Mouse (Mus musculus) macrophage (primary cell): ENCODE results near the gene Dcun1d4. TPM values are rescaled to one million over a fixed set of nuclear protein-coding genes. Genes with fewer than 3 reads are reported as not detected.
"Not testable (repeated sequence)": the region's sequence is repeated elsewhere in the genome, so short reads cannot be mapped to it uniquely, and the experiment has no call there.

Experiments used
- H3K27ac ChIP-seq: fragments of 350-480 bp; formaldehyde crosslinking; 2 replicates; pipeline ENCODE4 v1.9.0; 2021
- H3K36me3 ChIP-seq: fragments of 350-480 bp; formaldehyde crosslinking; 2 replicates; pipeline ENCODE4 v1.9.0; 2021; ENCODE audit errors: inconsistent target
- H3K4me3 ChIP-seq: fragments of 350-480 bp; formaldehyde crosslinking; 2 replicates; pipeline ENCODE4 v1.9.0; 2021; ENCODE audit errors: inconsistent target
- H3K79me2 ChIP-seq: fragments of 350-480 bp; formaldehyde crosslinking; 2 replicates; pipeline ENCODE4 v1.9.0; 2021; ENCODE audit errors: inconsistent target
- WGBS: methylation state at CpG from one replicate; pipeline ENCODE4 v1.1.7; 2026; ENCODE audit warnings: inconsistent platforms; ENCODE audit not compliant: missing documents; 5-methylcytosine and 5-hydroxymethylcytosine counted together
- polyA plus RNA-seq: library from polyadenylated mRNA; stranded (reverse); fragments of 250-400 nt; gene quantifications from 3 replicates; pipeline ENCODE4 v1.2.4, GENCODE M21; 2018; ENCODE audit warnings: inconsistent platforms

The Dcun1d4 gene
- polyA plus RNA-seq, 1 experiment from 2014 or later = 4.0 TPM

DNA sequence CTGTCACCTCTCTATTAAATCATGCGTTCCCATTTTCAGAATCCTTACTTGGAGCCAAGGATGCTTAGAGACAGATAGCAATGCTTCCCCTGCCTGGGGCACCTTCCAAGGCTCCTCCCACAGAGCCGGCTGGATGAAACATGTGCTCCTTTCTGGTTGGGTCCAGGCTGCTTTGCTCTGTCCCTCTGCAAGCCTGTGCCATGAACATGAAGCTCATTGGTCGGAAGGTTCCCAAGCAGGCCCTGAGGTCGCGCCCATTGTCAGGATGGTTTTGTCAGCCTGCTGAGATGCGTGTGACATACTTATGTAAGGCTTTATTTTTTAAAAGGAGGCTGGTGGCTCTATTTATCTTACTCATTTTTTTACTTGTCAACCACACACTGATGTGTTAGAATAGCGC, 95.9 kb downstream of the Dcun1d4 start:
- Histone ChIP-seq H3K36me3 (no peaks in the 10 kb centered on the region), H3K79me2 (no peaks in the 10 kb centered on the region), H3K27ac (no peak overlapping the region), H3K4me3 (no peak overlapping the region)
- WGBS = 94% methylated on average over 7 of the region's 7 CpGs

DNA sequence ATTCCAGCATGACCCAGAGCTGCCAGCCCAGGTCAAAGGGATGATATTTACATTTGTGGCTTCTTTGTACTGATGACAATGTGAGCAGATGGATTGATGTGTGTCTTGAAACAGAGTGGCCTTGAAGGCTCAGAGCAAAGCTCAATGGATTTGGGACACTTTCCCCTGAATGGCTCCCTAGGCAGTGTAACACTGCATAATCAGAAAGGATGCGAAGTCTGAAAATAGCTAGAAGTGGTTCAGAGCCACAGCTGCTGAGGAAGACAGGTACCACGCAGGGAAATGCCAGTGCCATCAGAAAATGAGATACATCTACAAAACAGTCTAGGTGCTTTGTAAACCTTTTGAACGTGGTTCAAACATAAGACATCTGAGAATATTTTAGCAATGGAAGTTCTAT, 97.3 kb downstream of the Dcun1d4 start:
- 95% methylated on average over 3 of the region's 3 CpGs for WGBS

DNA sequence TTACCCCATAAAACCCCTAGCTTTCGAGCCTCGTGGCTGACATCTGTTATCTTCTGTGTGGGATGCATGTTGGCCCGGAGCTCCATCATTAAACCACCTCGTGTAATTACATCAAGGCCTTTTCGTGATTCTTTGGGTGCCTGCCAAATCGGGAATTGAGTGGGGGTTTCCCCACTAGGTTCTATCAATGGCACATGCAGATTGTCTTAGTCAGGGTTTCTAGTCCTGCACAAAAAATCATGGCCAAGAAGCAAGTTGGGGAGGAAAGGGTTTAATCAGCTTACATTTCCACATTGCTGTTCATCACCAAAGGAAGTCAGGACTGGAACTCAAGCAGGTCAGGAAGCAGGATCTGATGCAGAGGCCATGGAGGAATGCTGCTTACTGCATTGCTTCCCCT, 103.2 kb downstream of the Dcun1d4 start:
- H3K27ac ChIP-seq, H3K79me2 ChIP-seq, H3K36me3 ChIP-seq, H3K4me3 ChIP-seq: not testable (repeated sequence)
- 88% methylated on average over 4 of the region's 6 CpGs for WGBS

More for the DNA sequence above, 97.3 kb downstream of the Dcun1d4 start:
- Histone ChIP-seq H3K36me3 (no peaks in the 10 kb centered on the region), H3K27ac (no peak overlapping the region), H3K79me2 (no peaks in the 10 kb centered on the region), H3K4me3 (no peak overlapping the region)

DNA sequence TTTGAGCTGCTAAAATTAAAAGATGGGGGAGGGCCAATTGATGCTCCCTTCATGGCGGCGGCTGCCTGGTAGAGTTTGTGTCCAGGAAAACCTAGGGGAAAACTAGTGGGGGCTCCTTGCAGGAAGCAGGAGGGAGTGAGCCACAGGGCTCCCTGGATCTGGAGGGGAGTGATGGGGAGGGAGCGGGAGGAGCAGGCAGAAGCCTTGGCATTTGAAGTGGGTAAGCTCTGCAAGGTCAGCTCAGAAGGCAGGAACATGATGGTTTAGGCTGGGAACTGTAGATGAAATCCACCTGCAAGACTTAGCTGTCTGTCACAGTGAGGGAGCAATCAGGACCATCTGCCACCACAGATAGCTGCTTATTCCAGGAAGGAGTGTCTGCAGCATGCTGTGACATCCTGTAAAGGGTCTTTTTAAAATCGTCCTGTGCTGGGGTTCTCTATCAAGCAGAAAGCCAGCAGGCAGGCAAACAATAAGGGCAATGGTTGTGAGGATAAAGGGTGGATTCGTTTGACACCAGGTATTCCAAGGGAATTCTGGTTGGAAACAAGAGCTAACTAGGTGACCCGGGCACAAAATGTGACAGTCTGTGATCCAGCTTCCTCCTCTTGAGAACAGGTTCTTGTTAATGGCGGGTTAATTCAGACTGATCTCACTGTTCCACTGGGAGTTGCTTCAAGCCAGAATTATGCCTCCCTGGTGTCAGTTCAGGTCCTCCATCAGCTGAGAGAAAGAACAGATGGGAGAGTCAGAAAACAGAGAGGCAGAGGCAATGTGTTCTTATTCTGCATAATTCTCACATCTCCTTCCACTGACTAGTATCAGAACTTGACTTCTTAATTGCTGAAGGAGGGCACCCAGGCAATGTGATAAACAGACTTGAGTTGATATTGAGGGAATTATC, 104.7 kb downstream of the Dcun1d4 start:
- no peak overlapping the region for H3K4me3 ChIP-seq
- H3K27ac ChIP-seq = no peak overlapping the region
- H3K79me2 ChIP-seq = no peaks in the 10 kb centered on the region
- WGBS = 65% methylated on average over 7 of the region's 7 CpGs
- no peaks in the 10 kb centered on the region for H3K36me3 ChIP-seq

DNA sequence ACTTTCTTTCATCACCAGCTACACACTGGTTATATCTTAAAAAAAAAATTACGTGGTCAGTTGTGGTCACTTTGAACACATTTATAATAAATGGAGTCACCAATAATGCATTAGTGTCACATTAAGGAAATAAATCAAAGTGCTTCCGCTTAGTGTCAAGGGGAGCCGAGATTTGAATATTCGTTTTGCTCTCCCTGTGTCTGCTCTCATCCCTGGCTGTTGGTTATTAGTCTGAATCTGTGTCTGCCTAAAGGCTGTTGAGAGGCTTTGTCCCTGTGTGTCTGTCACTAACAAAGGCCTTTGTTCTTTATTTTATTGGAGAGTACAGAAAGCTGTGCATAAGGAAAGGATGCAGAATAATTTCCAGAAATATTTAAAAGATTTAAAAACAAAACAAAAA, 105.8 kb downstream of the Dcun1d4 start:
- 73% methylated on average over 4 of the region's 4 CpGs for WGBS
- H3K36me3 ChIP-seq = no peaks in the 10 kb centered on the region
- no peak overlapping the region for H3K27ac ChIP-seq
- H3K79me2 ChIP-seq = no peaks in the 10 kb centered on the region
- no peak overlapping the region for H3K4me3 ChIP-seq

DNA sequence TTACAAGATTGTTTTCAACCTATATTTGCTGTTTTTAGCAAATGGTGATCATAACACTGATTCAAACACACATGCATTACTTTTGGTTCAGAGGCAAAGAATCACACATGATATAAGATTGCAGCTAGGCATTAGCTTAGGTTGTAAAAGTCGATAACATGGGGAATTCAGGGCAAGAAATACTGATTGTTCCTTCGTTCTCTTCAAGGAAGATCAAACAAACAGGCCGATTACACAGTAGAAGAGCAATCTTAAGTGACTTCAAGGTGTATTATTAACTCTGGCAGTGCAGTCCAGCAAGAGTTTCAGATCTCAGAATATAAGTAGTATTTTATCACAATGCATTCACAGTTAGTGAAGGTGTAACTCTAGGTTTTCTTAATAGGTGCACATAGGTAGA, 106.3 kb downstream of the Dcun1d4 start:
- Histone ChIP-seq H3K79me2 (no peaks in the 10 kb centered on the region), H3K27ac (no peak overlapping the region), H3K36me3 (no peaks in the 10 kb centered on the region), H3K4me3 (no peak overlapping the region)
- 92% methylated on average over 3 of the region's 3 CpGs for WGBS

DNA sequence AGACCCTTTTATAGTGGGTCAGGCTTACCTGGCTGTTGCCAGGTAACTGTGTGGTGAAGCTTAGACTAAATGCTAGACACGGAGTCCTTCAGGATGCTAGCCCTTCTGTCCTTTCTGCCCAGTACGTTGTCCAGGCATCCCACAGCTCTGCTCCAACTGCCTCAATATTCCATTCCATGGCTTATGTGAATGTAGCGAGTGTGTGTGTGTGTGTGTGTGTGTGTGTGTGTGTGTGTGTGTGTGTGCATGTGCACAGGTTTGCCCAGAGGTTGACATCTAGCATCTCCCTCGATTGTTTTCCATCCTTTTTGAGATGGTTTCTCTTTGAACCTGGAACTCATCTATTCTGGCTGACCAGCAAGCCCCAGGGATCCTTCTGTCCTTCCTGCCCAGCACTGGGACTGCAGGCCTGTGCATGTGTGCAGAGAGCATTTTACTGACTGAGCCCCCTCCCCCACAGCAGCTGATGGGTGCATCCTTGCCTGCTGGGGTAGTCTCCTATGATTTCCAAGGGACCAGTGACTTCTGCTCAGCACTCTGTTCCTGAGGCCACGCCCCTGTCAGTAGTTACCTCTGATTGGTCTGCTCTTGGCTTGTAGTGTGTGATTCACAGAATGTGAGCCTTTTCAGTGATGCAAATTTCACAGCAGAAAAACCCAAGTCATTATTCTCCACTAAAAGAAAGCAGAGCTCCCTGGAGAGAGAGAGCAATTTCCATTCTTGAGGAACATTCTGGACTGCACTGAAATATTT, 118.3 kb downstream of the Dcun1d4 start:
- no peak overlapping the region for H3K27ac ChIP-seq
- H3K36me3 ChIP-seq = no peaks in the 10 kb centered on the region
- no peak overlapping the region for H3K4me3 ChIP-seq
- no peaks in the 10 kb centered on the region for H3K79me2 ChIP-seq
- WGBS = 73% methylated on average over 4 of the region's 5 CpGs

DNA sequence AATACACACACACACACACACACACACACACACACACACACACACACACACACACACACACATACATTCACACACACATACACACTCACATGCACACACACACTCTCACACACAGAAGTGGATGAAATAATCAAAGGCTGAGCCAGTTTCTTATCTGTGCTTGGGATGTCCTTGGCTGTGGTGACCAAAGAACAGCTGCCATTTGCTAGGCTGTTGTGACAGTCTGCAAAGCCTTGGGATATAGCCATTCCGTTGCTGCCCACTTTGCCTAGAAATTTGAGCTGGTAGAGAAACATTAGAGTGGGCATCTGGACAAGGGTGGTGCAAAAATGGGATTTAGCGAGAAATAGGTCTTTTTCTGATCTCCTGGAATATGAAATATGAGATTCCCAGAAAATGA, 119.2 kb downstream of the Dcun1d4 start:
- Histone ChIP-seq H3K4me3 (no peak overlapping the region), H3K79me2 (no peaks in the 10 kb centered on the region), H3K27ac (no peak overlapping the region), H3K36me3 (no peaks in the 10 kb centered on the region)
- 92% methylated on average over 2 of the region's 2 CpGs for WGBS

DNA sequence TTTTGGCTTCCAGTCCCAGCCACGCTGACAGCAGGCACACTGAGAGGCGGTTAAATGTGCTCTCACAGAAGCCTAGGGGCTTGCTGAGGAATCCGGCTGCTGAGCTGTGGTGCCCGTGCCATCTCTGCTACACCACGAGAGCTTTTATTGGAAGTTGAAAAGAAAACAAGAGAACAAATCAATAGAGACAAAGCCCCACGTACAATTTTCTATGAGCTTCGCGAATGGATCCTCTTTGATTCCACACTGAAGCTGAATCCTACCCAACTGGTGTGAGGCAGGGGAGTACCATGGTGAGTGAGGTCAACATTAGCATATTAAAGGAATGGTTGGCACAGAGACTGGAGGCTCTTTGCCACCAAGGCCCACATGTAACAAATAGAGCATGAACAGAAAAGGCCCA, 120.6 kb downstream of the Dcun1d4 start:
- 94% methylated on average over 8 of the region's 8 CpGs for WGBS
- no peak overlapping the region for H3K4me3 ChIP-seq
- no peak overlapping the region for H3K27ac ChIP-seq
- no peaks in the 10 kb centered on the region for H3K79me2 ChIP-seq
- H3K36me3 ChIP-seq = no peaks in the 10 kb centered on the region

DNA sequence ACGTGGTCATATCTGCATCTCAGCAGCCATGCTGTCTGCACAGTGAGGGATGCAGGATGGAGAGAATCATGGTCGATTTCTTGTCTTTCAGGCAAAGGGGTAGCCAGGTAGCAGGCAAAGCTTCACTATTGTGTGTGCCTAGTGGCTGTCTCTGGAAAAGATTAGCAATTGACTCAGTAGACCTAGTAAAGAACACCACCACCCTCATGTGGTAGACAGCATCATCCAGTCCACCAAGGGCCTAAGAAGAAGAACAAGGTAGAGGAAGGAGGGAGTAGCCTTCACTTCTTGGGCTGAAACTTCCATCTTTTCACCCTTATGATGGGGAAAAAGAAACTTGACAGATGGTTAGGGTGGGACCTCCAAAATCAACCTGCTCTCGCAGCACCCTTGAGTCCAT, 122.1 kb downstream of the Dcun1d4 start:
- no peaks in the 10 kb centered on the region for H3K79me2 ChIP-seq
- whole genome bisulfite sequencing = 78% methylated on average over 3 of the region's 3 CpGs
- H3K27ac ChIP-seq = no peak overlapping the region
- no peaks in the 10 kb centered on the region for H3K36me3 ChIP-seq
- H3K4me3 ChIP-seq = no peak overlapping the region

DNA sequence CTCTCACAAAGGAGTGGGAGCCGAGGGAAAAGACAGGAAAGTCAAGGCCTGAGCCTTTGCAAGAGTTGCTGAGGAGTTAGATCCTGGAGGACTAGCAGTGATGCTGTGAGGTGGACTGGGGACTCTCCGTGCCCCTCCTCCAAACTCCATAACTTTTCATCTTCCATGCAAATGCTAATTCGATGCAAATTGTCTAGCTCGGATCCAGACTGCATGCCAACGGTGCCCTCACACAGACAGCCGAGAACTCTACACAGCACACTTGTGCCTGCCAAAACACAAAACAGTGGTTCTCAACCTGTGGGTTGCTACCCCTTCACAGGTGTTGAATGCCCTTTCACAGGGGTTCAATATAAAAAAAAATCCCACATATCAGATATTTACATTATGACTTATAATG, 123.7 kb downstream of the Dcun1d4 start:
- H3K36me3 ChIP-seq = no peaks in the 10 kb centered on the region
- H3K79me2 ChIP-seq = no peaks in the 10 kb centered on the region
- H3K27ac ChIP-seq = no peak overlapping the region
- H3K4me3 ChIP-seq = no peak overlapping the region
- WGBS = 94% methylated on average over 6 of the region's 6 CpGs

DNA sequence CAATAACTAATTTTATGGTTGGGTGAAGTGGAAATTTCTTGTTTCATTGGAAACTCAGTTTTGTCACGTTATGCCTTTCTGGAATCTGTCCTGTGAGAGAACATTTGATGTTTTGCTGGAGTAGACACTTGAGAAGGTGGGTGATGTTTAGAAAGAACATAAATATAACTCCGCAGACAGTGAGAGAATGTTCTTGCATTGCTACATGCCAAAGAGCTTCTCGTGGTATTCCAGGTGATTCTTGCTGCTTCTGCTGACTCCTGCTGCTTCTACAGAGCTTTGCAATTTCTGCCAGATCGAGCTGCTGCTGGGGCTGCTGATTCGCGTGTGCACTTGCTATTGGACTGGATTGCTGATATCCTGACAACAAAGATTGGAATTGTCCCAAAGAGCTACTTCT, 124.2 kb downstream of the Dcun1d4 start:
- no peaks in the 10 kb centered on the region for H3K79me2 ChIP-seq
- no peak overlapping the region for H3K27ac ChIP-seq
- WGBS = 96% methylated on average over 6 of the region's 6 CpGs
- H3K36me3 ChIP-seq = no peaks in the 10 kb centered on the region
- no peak overlapping the region for H3K4me3 ChIP-seq
